Mouse (Mus musculus) spleen, postnatal 10 days (tissue): ENCODE results near the gene Snrpd3.
"Not testable (repeated sequence)": the region's sequence is repeated elsewhere in the genome, so short reads cannot be mapped to it uniquely, and the experiment has no call there.

ENCODE experiments used
- DNase-seq, 2 experiments: peaks; one replicate each; pipeline ENCODE4 v3.0.0; 2021 to 2022; ENCODE audit warnings: low spot score in 2 of 2

Gene Snrpd3

GRCm38 (mm10) chr10:75566321-75566720 lies 49.0 kb downstream of the Snrpd3 start:
- DNase-seq = no peak

GRCm38 (mm10) chr10:75566765-75567164 lies 49.4 kb downstream of the Snrpd3 start:
- DNase-seq = not testable (repeated sequence)

GRCm38 (mm10) chr10:75568029-75568428 lies 50.7 kb downstream of the Snrpd3 start:
- no peak for DNase-seq

GRCm38 (mm10) chr10:75568441-75568840 lies 51.1 kb downstream of the Snrpd3 start:
- no peak for DNase-seq

- no peak for DNase-seq
Measured at GRCm38 (mm10) chr10:75568851-75569250, 51.5 kb downstream of the Snrpd3 start.

DNA sequence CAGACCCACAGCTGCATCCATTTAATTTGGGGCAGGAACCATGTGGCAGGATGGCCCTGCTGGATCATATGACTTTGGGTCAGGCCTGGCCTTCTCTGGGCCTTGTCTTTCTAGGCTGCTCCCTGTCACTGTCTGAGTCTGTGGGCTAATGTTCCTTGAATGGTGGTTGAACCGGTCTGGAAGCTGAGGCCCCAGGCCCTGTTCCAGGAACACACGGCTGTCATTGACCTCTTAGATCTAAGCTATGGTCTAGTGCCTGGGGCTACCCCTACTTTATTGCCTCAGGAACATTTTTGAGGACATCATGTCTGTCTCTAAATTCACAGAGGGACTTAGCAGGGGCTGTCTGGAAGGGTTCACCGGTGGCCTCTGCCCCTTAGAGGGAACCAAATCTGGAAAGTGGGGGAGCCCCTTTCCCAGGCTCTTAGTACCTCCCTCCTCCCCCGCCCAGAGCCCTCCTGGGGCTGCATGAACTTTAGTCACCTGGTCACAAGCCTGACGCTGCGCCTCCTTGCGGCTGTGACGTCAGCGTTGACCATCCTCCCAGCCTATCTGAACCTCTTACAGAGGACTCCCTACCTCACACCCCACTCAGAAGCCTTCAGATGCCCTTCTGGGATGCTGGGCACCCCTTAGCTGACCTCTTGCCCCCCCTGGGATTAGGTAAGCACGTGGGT lies 53.8 kb downstream of the Snrpd3 start:
- DNase-seq = no peak

DNA sequence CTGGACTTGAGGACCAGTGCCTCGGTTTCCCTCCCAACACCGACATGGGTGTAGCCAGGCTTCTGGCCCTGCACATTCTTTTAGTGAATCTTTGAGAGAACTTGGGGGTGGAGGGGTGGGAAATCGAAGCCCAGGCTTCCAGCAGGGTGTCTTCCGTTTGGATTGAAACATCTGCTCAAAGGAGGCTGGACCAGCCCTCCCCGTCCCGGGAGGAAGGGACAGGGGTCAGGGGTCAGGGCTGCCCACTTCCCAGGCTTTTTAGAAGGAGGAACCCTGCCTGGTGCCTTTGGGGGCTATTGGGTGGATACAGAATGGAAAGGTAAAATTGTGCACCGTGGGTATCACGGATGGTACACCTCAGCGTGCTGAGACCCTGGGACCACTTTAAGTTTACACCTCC lies 54.6 kb downstream of the Snrpd3 start:
- DNase-seq = no peak

DNA sequence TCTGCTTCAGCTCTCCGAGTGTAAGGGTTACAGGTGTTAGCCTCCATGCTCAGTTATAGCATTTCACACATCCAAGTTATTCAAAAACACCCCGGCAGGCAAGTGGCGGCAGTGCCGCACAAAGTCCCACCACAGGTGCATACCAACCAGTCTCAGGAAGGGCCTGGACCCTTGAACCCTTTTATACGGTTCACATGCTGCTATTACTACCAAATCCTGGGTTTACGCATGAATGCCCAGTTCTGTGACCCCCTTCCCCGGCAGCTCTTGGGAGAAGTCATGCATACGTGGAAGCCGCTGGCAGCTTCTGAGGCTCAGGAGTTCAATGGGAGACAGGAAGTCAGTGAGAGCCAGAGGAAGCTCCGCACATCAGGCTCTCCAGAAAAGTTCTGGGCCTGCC lies 55.8 kb downstream of the Snrpd3 start:
- DNase-seq = no peak

DNA sequence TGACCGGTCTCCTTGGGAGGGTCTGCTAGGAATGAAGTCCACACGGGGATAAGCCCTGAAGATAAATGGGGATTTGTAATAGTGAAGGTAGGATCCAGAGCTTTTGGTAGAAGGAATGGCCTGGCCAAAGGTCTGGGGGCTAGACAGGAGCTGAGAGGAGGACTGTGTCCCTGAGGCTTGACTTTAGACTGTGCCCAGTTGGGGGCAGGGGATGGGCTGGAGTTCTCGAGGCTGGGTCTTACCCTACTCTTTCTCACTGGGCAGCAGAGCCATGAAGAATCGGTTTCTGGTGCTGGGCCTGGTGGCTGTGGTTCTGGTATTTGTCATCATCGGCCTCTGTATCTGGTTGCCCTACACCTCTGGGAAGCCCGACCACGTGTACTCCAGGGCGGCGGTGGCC lies 56.6 kb downstream of the Snrpd3 start:
- DNase-seq = no peak

DNA sequence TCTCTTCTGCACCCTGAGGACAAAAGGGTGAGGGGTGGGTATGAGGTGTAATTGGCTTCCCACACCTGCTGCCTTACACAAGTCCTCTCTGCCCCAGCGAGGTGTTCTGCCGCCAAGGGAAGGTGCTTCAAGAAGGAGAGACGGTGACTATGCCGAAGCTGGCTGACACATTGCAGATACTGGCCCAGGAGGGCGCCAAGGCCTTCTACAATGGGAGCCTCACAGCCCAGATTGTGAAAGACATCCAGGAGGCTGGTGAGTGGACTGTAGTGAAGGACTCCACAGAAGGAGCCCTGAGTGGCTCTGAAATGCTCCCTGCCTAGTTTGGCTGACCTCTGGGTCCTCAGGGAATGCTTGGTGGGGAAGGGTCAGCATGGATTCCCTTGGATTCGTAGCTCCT lies 61.8 kb downstream of the Snrpd3 start:
- DNase-seq = no peak

DNA sequence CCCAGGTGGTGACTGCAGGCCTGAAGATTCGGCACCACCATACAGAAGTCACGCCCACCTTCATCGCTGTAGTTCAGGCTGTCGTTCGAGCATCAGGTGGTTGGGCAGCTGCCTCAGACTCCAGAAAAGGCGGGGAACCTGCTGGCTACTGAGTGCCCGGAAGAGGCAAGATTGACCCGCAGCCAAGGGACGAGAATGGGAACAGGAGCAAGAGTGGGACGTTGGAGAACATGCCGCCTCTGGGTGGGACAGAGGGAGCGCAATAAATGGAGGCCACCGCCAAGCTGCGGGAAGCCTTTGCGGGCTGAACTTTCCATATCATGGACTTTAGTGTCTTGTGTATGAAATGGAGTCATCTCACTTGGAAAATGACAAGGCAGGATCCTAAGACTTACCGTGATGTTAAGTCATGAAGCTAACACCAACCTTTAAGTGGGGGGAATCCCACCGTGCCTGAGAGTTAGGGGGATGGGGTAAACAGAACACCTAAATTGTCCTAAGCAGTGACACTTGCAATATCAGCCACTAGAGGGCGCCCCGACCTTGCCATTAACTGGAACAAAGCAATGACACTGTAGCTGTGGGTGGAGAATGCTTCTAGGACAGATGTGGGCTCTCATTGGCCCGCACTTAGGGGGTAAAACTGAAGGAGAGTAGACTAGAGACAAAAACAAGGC lies 68.7 kb downstream of the Snrpd3 start:
- DNase-seq = peak; percentile 88 to 92

DNA sequence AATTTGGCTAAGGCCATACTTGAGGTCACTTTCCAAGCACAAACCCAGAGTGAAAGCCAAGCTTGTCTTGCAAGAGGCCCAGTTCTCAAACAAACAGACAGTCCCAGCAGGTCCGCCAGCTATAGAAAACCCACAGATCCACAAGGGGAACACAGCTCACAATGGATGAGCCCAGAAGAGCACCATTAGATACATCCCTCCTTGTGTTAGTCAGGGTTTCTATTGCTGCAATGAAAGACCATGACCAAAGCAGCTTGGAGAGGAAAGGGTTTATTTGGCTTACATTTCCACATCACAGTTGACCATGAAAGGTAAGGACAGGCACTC lies 69.2 kb downstream of the Snrpd3 start:
- DNase-seq = no peak
